Mouse (Mus musculus): Measurements from ENCODE around the gene Cryab.
A peak's percentile ranks its signal among the peaks of the same experiment; 100 is the strongest.

Cryab gene

DNA sequence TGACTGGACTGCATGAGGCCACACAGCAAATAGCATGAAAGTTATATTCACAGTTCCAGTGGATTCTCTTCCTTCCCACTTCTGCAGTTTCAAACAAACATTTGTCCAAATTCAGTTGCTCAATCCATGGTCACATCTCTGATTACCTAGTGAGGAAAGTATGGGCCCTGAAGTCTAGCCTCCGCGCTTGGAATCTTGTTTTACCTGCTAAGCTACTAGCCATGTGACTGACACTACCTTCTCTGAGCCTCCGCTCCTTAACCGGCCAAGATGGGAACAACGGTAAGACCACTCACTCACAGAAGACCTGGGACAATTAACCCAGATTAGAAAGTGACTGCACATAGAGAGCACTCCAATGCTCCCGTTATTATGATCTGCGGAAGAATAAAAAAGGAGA lies 5.3 kb upstream of the Cryab start:
- DNase-seq: peak; percentile 73

DNA sequence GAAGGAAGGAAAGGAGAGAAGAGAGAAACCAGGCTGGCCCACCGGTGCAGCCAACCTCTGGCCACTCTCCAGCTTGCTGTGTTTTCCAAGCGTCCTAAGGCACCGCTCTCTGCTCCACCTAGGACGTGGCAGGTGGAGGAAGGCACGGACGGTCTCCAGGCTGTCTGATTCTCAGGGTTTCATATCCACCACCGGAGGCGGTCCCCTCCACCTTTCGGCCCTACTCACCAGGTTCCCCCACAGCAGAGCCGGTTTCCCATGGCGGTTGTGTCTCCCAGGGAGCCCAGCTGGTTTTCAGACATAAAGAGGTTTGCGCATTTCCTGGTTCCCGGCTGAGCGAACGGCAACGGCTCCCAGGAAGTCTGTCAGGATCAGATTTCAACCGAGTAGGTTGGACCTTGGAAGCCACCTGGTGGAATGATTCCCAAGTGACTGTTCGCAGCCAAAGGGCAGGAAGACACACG lies 4.9 kb upstream of the Cryab start, which contains the start of gene 2310030G06Rik:
TSS of gene 2310030G06Rik (minus strand) at position 323 of the 464 bp plus-strand sequence.
- DNase-seq: peak; percentile 84

DNA sequence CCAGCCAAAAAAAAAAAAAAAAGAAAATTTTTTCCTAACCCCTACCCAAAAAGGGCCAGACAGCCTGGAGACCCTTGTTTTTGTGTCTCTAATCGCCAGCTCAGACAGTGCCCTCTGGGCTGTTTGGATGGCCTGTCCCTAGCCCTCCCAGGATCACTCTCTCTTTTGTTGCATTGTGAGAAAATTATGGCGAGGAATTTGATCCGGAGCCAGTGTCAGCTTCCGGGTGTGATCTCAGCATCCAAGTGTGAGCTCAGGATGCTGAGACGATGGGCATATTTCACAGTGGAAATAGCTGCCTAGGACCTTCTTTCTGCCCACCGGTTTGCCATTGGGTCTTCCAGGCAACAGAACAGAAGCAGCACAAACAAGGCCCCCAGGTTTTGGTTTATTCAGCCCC lies 419 bp upstream of the Cryab start:
- peak; percentile 88 for DNase-seq

DNA sequence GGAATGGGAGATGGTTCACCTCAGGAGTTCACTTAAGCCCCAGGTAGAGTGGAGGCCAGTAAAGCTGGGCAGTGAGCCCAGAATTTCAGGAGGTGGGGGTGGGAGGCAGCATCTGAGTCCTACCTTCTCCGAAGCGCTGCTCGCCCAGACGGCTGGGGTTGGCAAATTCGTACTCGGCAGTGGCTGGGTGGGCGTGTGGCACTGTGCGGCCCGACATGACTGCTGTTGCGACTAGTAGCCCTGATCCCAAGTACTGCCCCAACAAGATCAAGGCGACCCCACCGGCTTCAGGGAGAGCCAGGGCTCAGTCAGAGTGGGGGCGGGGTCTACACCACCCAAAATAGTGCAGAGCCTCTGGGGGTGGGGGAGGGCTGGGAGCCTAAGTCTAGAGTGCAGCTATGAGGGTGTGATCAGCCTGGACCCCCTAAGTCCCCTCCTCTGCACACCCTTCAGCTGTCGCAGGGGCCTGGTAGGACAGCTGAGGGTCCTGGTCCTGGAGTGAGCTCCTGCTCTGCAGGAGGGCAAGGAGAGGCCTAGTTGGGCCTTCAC lies 1.0 kb downstream of the Cryab start, which contains the start of gene Hspb2:
TSS of gene Hspb2 (minus strand) at position 301 of the 549 bp plus-strand sequence.
- peak; percentile 97 for DNase-seq

DNA sequence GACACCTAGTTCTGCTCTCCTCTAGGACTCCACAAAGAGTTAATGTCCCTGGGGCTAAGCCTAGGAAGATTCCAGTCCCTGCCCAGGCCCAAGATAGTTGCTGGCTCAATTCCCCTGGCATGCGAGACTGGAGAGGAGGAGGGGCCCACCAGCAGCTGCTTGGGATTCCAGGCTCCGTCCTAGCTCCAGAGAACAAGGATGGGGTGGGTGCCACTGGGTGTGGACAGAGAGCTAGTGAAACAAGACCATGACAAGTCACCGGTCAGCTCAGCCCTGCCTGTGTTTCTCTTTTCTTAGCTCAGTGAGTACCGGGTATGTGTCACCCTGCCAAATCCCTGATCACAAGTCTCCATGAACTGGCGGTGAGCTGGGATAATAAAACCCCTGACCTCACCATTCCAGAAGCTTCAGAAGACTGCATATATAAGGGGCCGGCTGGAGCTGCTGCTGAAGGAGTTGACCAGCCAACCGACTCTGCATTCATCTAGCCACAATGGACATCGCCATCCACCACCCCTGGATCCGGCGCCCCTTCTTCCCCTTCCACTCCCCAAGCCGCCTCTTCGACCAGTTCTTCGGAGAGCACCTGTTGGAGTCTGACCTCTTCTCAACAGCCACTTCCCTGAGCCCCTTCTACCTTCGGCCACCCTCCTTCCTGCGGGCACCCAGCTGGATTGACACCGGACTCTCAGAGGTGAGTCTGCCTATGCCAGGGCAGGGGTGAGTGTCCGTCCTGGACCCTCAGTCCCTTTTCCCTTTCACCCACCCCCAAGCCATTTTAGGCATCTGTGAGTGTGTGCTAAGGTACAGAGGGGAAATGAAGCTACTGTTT lies 1.9 kb downstream of the Cryab start:
- peak; percentile 100 for DNase-seq

DNA sequence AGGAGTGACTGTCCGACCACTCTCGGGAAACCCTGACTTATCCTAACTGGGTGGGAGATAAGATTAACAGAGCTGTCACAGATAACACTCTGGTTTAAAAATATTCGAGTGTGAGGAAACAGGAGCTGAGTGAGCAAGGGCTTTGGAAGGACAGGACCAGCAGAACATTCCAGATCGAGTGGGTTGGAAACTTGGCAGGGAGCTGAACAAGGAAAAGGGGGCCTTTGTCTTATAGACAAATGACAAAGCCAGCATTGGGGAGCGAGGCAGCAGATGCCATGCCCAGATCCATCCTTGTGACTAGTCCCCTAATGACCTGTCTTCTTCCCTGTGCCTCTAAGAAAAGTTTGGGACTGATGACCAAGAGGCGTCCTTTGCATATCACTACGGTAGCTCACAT lies 2.8 kb downstream of the Cryab start:
- DNase-seq: peak; percentile 93

DNA sequence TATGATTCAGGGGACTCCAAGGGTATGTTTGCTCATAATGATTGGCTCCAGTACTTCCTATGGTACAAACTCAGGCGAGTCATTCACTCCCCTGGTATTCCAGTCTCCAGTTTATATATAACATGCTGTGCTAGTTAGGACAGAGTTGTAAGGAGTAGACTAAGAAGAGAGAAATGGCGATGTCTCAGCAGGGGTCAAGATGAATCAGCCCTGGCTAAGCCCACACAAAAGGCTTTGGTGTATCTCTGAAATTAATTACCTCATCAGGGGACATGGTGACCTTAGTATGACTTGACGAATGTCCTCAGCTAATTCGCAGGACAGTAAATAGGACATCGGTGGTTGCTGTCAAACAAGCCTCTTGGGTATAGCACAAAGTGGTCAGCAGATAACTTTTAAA lies 5.6 kb downstream of the Cryab start:
- no peak for DNase-seq

DNA sequence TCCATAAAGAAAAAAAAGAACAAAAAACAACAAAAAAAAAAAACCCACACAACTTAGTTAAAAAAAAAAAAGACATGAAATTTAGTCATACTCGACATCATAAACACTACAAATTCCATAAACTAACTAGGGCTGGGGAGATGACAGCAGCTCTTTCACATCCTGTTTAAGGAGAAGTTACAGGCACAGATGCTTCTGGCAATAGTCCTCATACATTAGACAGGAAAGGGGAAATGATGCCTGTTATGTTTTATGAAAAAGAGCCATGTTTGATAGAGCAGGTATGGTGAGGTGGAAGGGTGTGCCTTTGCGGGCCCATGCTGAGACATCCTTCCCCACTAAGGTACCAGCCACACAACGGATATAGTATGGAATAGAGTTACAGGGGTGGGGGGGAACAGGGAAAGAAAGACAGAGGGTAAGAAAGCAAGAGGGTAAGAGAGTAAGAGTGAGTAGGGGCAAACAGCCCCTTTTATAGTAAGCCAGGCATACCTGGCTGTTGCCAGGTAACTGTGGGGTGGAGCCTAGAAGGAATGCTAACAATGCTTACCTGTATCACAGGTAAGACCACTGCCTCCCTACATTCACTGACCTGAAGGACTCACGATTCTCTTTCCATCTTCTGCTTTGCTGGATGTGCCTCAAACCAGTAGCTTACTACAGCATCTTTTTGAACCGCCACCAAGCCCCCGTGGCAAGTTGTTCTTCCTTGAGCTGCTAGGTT lies 10.6 kb downstream of the Cryab start:
- DNase-seq: no peak

DNA sequence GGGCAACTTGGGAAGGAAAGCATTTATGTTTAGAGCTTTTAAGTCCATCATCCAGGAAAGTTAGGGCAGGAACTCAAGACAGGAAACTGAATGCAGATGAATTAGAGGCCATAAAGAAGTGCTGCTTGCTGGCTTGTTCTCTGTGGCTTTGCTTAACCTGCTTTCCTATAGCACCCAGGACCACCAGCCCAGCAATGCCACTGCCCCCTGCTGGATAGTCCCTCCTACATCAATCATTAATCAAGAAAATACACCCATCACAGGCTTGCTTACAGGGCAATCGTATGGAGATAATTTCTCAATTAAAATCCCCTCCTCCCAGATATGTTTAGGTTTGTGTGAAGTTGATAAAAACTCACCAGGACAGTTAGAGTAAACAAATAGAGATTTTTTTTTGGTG lies 12.2 kb downstream of the Cryab start:
- DNase-seq: no peak

DNA sequence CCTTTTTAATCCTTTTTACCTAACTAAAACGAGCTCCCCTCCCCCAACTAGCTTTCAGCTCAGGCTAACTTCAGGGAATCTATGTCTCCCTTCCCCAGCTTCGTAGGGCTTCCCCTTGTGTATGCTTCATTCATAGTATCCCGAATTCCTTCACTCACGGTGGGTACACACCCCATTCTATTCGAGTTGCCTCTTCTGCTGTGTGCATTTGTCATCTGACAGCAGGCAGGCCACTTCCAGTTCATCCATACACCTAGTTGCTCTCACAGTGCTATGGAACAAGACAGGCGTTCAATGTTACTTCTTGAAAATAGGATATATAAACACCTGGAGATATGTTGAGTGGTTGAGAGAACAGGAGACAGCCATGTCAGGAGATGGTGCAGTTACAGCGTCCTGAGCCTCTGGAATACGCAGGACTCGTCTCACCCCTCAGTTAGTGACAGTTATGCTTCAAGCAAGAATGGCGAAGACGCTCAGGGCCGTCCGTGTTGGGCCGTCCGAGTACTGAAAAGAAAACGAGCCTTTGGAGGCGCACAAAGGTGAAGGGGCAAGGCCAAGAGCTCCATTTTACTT lies 16.5 kb downstream of the Cryab start:
- no peak for DNase-seq

DNA sequence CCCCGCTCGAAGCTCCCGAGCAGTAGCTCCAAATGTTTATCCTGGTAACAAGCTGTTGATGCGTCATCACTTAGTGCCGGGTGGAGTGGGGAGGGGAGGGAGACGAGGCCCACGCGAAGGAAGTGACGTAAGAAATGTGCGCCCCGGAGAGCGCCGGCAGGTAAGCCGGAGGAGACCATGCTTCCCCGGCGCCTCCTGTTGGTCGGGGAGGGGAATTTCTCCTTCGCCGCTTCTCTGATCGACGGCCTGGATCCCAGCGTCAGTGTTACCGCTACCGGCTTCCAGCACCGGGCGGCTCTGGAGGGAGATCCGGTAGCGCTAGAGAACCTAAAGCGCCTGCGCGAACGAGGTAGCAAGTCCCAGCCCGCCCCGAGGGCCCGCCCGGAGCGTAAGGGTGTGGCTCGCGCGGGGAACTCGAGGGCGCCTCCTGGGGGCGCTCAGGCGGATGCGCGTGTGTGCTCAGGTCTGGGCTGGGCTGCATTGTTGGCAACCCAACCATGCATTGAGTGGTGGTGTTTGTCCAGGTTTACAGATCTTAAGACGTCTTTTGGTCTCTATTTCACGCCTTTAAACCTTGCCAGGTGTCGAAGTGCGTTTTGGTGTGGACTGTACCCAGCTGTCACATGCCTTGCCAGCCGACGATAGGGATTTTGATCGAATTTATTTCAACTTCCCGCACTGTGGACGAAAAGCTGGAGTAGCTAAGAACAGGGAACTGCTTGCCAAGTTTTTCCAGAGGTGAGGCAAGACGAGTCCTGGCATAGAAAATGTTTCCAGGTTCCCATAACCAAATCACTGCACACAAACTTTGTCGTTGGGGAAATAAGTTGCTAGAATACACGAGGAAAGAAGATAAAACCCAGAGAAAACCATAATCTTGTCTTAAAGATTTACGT lies 17.2 kb downstream of the Cryab start, which contains the start of gene Fdxacb1:
TSS of gene Fdxacb1 (plus strand) at position 130 of the 896 bp plus-strand sequence.
- peak; percentile 100 for DNase-seq

DNA sequence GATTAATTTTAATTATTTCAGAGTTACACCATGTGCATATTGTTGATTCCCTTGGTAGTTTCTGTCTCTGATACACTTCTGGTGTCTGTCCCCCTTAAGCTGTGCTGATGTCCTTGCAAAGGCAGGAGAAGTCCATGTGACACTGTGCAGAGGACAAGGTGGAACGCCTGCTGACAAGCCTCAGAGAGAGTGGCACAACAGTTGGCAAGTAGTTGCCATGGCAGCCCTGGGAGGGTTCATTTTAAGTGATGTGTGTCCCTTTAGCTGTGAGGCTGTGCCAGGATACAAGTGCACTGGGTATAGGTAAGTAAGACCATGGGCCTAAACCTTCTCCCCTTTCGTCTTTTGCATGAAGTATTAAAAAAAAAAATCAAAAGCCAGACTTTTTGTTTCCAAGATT lies 18.9 kb downstream of the Cryab start:
- peak; percentile 95 for DNase-seq

DNA sequence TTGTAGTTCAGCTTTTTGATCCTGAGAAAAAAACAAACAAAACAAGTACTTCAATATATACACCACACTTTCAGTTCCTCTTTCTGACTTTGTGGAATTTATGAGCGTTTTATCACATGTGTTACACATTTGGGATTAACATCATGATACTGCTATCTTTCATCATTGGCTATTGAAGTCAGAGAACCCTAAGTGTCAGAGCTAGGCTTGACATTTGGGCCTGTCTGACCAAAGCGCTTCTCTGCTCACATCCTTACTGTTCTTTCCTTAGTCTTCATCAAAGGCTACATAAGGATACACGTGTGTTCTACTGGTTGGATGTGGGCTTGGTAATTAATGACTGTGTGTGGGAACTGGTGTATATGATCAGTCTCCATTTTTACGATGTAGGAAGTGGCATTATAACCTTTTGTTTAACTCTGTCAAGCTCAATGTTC lies 22.9 kb downstream of the Cryab start:
- DNase-seq: no peak

DNA sequence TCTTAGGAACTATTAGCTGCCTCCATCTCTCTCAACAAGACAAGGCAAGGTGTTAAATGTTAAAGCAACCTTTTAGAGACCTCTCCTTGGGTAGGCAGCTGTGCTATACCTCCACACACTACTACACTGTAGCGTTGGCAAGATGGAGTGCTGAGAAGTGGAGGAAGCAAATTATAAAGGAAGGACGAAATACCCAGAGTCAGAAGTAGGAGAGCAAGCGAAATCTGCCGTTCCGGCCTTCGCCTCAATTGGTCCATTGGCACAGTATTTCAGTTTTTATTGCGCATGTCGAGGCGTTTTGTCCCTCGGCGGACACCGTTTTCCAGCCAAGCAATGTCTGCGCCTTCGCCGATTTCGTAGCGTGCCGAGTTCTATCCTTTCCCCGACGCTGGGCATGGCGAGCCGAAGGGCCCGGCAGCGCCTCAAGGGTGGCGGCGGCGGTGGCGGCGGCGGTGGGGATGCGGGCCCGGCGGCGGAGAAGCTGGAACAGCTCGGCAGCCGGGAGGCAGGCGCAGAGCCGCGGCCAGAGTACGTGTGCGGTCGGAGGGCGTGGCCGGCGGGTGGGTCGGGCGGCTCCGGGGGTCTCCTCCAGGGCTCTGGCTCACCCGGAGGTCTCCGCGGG lies 24.0 kb downstream of the Cryab start, which contains the start of the genes Alg9 and 1110032A03Rik:
TSS of gene Alg9 (plus strand) at position 29 of the 622 bp plus-strand sequence.
TSS of gene 1110032A03Rik (minus strand) at position 530 of the 622 bp plus-strand sequence.
- DNase-seq: peak; percentile 98

DNA sequence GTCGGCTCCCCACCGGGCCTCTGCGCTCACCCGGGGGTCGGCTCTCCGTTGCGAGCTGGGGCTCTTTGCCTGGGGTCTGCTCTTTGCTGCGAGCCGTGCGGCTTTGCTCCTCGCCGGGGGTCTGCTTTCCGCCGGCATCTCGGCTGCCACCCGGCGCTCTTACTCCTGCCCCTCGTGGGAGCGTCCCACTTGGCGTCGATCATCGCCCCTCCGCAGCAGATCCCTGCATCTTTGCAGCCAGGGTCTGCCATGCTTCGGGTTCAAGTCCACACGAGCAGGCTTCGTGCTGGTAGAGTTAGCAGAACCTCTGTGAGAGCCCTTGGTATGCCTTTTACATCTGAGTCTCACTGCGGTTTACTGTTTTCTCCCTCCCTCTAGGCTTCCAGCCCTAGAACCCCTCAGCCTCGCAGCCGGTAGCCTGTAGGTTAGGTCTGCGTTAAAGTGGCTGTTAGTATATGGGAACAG lies 24.6 kb downstream of the Cryab start:
- DNase-seq: no peak

DNA sequence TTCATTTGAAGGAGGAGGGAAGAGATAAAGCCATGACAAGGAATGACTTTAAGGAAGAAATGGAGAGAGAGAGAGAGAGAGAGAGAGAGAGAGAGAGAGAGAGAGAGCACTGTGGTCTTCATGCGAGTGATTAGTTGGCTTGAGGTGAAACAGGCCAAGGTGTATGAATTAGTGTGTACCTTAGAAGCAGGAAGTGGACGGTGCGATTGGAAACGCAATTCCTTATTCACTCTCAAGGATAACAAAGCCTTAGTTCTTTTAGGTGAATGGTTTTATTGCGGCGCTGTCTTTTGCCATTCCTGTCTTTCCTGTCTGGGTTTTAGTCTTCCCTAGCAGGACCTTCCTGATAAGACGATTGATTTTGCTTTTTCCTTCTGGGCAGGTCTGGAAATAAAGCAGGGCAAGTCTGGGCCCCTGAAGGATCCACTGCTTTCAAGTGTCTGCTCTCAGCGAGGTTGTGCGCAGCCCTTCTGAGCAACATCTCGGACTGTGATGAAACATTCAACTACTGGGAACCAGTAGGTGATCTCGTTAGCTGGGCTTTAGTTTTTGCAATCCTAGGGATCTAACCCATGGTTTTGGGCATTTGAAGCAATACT lies 25.1 kb downstream of the Cryab start:
- no peak for DNase-seq

DNA sequence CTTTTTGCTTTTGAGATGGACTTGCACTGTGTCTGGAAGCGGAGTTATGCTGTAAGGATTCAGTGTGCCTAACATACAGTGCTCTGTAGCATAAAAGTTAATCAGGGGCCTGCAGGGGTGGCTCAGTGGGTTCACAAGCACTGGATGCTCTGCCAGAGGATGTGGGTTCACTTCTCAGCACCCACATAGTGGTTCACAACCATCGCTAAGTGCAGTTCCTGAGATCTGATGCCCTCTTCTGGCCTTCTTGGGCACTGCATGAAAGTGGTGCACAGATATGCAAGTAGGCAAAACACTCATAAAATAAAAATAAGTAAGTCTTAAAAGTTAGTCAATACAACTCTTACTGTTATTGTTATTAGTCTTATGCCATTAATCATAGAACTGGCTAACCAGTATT lies 31.0 kb downstream of the Cryab start:
- no peak for DNase-seq

DNA sequence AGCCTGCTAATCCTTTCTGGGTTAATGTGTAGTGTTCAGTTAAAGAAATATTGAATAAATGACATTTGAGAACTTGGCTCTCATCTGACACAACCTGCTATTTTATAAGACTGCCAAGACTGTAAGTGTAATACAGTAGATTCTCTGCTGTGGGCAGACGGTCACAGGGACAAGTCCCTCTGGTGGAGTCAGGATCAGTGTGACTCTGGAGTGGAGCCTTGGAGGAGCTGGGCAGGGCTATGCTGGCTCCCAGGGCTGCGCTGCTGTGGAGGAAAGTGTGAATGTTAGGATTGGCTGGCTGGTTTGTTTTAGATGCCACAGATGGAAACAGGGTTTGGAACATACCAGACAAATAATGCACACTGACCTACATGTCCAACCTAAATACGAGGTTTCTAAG lies 44.1 kb downstream of the Cryab start:
- DNase-seq: peak; percentile 79

DNA sequence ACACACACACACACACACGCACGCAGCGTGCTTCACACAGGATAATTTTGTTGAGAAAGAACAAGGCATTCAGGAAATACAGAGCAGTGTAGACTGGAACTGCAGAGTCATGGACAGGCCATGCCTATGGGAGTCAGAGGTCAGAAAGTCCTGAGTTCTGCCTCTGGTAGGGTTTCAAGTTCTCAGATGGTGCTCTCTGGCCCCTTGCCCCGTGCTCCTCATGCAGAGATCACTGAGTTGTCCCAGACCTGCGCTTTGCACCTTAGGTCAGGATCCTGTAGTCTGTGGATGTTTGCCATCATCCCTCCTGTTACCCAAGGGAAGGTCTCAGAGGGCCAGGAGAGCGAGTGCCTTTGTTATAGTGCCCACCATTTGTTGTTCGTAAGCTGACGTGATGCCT lies 45.7 kb downstream of the Cryab start:
- no peak for DNase-seq

DNA sequence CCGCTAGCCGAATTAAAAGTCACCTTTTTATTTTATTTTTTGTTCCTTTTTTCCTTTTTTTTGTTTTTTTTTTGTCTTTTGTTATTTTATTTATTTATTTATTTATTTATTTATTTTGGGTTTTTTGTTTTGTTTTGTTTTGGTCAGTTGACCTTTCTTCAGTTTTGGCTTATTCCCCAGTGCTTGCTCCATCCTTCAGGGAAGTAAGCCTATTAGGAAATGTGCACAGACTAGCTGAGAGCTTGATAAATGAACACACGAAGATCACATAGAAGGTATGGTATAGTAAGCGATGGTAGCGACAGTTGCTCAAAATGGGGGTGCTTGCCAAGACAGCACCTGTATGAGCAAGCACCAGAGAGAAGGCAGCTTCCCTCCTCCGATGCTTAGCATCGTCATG lies 46.5 kb downstream of the Cryab start:
- no peak for DNase-seq

DNA sequence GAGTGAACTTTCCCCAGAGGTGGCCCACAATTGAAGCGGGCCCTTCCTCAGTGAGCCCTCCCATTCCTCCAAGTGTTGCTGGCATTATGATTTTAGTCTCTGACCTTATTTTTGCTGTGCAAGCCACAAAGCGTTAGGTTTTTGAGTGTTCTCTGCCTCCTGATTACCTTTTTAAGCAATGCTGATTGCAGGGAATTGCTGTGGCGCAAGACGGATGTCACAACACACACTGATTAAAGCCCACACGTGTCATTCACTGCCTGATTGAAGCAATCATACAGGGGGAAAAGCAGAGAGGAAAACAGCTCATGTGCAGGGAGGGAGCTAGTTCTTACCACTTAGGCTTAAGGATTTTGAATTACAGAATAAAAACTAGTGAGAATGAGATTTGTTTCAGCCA lies 47.2 kb downstream of the Cryab start:
- DNase-seq: no peak
